Mouse (Mus musculus): Measurements from ENCODE around the gene Tsc1.

Tsc1 gene

DNA sequence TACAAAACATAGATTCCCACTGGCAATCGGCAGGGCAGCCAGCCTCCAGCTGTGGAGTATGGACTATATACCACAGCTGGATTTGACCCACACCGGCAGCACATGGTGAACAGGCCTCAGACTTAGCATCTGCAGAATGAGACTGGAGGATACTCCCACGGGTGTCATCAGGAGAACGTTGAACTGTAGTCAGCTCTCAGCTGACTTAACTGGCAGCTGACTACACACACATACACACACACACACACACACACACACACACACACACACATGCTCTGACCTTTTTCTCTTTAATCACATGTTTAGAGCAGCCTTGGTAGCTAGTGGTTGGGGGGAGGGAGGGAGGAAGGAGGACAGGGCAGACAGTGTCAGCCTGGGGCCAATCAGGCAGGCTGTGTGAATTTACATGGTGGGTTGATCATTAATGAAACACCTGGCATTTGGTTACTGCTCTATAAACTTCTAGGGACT, 11.1 kb upstream of the Tsc1 start:
- H3K4me3 ChIP-seq (replicated peaks; ENCODE audit: low read length) = no peak overlapping the region
- 0 out of 2 replicates have a peak, but pooled peaks cover 5% of the 10 kb centered on the region for H3K4me1 ChIP-seq (replicated peaks; ENCODE audit: low read depth, low read length)
- TF ChIP-seq NANOG (IDR thresholded peaks at IDR 0.05; ENCODE audit: borderline replicate concordance, low read length) = no peak
- no peak for TF ChIP-seq POU5F1 (IDR thresholded peaks at IDR 0.05; ENCODE audit: borderline replicate concordance, low read length)
- TF ChIP-seq CTCF (conservative IDR thresholded peaks at IDR 0.05; ENCODE audit: low read length) = no peak
- H3K27me3 ChIP-seq (ENCODE audit: insufficient read depth, low read length) = peaks cover 15% of the 10 kb centered on the region; the same call in 1 of the 2 replicates
- no peaks in the 10 kb centered on the region for H3K9me3 ChIP-seq (ENCODE audit: low read length)
- no peaks in the 10 kb centered on the region for H3K36me3 ChIP-seq (ENCODE audit: insufficient read depth, low read length)

DNA sequence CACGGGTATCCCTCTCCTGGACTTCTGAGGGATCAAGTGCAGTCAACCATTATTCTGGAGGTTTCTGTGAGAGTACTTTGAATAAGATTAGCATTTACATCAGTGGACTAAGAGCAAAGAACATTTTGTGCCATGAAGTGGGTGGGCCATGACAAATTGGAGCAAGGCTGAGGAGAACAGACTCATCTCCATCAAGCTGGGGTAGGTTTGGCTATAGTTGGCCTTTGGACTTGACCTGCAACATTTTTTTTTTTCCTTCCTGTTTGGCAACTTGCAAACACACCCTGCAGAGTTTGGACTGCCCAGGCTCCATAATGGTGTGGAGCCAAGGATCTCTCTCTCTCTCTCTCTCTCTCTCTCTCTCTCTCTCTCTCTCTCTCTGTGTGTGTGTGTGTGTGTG, 8.4 kb upstream of the Tsc1 start:
- peaks cover 3% of the 10 kb centered on the region for H3K4me1 ChIP-seq (replicated peaks; ENCODE audit: low read depth, low read length)
- no peak for TF ChIP-seq POU5F1 (IDR thresholded peaks at IDR 0.05; ENCODE audit: borderline replicate concordance, low read length)
- TF ChIP-seq NANOG (IDR thresholded peaks at IDR 0.05; ENCODE audit: borderline replicate concordance, low read length) = no peak
- TF ChIP-seq CTCF (conservative IDR thresholded peaks at IDR 0.05; ENCODE audit: low read length) = no peak
- no peaks in the 10 kb centered on the region for H3K9me3 ChIP-seq (ENCODE audit: low read length)
- H3K27me3 ChIP-seq (ENCODE audit: insufficient read depth, low read length) = peaks cover 12% of the 10 kb centered on the region
- H3K4me3 ChIP-seq (replicated peaks; ENCODE audit: low read length) = no peak overlapping the region
- no peaks in the 10 kb centered on the region for H3K36me3 ChIP-seq (ENCODE audit: insufficient read depth, low read length)

DNA sequence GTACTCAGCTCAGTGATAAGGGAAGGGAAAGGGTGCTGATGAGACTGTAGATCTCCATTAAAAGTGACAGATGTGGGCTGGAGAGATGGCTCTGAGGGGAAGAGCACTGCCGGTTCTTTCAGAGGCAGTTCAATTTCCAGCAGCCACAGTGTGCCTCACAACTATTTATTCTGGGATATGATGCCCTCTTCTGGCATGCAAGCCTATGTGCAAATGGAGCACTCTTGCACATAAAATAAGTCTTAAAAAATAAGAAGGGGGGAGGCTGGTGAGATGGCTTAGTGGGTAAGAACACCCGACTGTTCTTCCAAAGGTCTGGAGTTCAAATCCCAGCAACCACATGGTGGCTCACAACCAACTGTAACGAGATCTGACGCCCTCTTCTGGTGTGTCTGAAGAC, 7.9 kb upstream of the Tsc1 start:
- peaks cover 8% of the 10 kb centered on the region for H3K4me1 ChIP-seq (replicated peaks; ENCODE audit: low read depth, low read length)

DNA sequence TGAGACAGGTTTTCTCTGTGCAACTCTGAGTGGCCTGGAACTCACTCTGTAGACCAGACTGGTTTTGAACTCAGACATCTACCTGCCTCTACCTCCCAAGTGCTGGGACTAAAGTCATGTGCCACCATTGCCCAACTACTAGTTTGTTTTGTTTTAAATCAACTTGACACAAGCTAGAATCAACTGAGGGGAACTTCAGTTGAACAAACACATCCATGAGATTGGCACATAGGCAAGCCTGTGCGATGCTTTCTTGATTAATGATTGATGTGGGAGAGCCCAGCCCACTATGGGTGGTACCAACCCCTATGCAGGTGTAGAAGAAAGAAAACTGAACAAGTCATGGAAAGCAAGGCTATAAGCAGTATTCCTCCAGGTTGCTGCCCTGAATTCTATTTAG, 5.8 kb upstream of the Tsc1 start:
- Histone ChIP-seq H3K27me3 (ENCODE audit: insufficient read depth, low read length) (peaks cover 11% of the 10 kb centered on the region), H3K4me1 (replicated peaks; ENCODE audit: low read depth, low read length) (peaks cover 29% of the 10 kb centered on the region), H3K9me3 (ENCODE audit: low read length) (no peaks in the 10 kb centered on the region), H3K36me3 (ENCODE audit: insufficient read depth, low read length) (no peaks in the 10 kb centered on the region), H3K4me3 (replicated peaks; ENCODE audit: low read length) (no peak overlapping the region)
- TF ChIP-seq POU5F1 (IDR thresholded peaks at IDR 0.05; ENCODE audit: borderline replicate concordance, low read length) = no peak
- no peak for TF ChIP-seq CTCF (conservative IDR thresholded peaks at IDR 0.05; ENCODE audit: low read length)
- no peak for TF ChIP-seq NANOG (IDR thresholded peaks at IDR 0.05; ENCODE audit: borderline replicate concordance, low read length)

More for the DNA sequence above, 7.9 kb upstream of the Tsc1 start:
- Histone ChIP-seq H3K4me3 (replicated peaks; ENCODE audit: low read length) (no peak overlapping the region), H3K36me3 (ENCODE audit: insufficient read depth, low read length) (no peaks in the 10 kb centered on the region), H3K27me3 (ENCODE audit: insufficient read depth, low read length) (peaks cover 11% of the 10 kb centered on the region), H3K9me3 (ENCODE audit: low read length) (no peaks in the 10 kb centered on the region)
- TF ChIP-seq CTCF (conservative IDR thresholded peaks at IDR 0.05; ENCODE audit: low read length) (no peak), POU5F1 (IDR thresholded peaks at IDR 0.05; ENCODE audit: borderline replicate concordance, low read length) (no peak), NANOG (IDR thresholded peaks at IDR 0.05; ENCODE audit: borderline replicate concordance, low read length) (no peak)

DNA sequence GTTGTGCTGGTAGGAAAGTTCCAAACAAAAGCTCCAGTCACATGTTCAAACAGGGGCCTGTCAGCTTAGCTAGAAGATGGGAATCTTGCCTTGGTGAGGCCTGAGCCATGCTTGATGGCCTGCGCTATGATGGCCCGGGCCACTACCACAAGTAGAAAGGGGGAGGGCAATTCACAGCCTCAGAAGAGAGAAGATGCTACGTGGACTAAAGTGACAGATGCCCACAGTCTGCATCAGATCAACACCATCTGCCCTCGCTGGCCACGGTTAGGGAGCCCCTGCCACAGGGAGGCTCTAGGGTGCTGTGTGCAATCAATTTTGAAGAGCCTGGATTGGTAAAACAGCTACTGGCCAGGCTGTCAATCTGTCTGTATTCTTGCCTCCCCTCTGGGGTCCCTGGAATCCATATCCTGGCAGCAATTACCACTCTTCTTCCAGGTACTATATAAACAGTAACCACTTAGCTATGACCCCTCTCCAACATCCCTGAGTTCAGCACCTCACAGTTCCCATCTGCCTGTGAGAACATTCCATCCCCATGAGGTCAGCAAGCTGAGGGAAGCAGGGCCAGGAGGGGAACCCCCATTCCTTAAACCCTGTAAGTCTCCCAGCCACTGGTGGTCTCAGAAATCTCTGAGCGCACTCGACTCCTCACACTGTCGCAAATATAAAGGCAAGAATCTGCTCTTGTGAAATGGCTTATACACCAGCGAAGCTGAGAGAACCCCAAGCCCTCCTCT, 3.8 kb upstream of the Tsc1 start:
- Histone ChIP-seq H3K27me3 (ENCODE audit: insufficient read depth, low read length) (peaks cover 5% of the 10 kb centered on the region), H3K36me3 (ENCODE audit: insufficient read depth, low read length) (no peaks in the 10 kb centered on the region), H3K4me1 (replicated peaks; ENCODE audit: low read depth, low read length) (peaks cover 39% of the 10 kb centered on the region), H3K4me3 (replicated peaks; ENCODE audit: low read length) (no peak overlapping the region), H3K9me3 (ENCODE audit: low read length) (no peaks in the 10 kb centered on the region)
- TF ChIP-seq NANOG (IDR thresholded peaks at IDR 0.05; ENCODE audit: borderline replicate concordance, low read length) = no peak

DNA sequence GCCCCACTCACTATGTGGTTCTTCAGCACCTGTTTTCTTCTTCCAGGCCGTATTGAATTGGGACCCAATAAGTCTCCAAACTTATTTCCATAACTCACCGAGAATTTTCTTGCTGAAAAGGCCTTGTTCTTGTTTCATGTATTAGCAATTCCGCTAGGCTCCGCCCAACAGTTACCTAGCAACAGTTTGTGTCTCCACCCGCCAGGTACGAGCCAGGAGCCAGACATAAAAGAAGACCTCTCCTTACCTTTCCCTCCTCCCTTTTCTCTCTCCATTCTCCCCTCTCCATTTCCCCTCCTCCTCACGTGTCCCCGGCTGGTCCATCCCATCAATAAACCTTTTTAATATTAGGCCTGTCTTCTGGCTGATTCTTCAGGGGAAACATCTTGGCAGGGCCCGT, 2.7 kb upstream of the Tsc1 start:
- peak overlapping the region; percentile 60 for H3K4me3 ChIP-seq (replicated peaks; ENCODE audit: low read length)
- H3K4me1 ChIP-seq (replicated peaks; ENCODE audit: low read depth, low read length) = peaks cover 44% of the 10 kb centered on the region
- no peaks in the 10 kb centered on the region for H3K9me3 ChIP-seq (ENCODE audit: low read length)
- TF ChIP-seq POU5F1 (IDR thresholded peaks at IDR 0.05; ENCODE audit: borderline replicate concordance, low read length) (no peak), NANOG (IDR thresholded peaks at IDR 0.05; ENCODE audit: borderline replicate concordance, low read length) (no peak), CTCF (conservative IDR thresholded peaks at IDR 0.05; ENCODE audit: low read length) (no peak)
- peaks cover 5% of the 10 kb centered on the region for H3K27me3 ChIP-seq (ENCODE audit: insufficient read depth, low read length)
- no peaks in the 10 kb centered on the region for H3K36me3 ChIP-seq (ENCODE audit: insufficient read depth, low read length)

DNA sequence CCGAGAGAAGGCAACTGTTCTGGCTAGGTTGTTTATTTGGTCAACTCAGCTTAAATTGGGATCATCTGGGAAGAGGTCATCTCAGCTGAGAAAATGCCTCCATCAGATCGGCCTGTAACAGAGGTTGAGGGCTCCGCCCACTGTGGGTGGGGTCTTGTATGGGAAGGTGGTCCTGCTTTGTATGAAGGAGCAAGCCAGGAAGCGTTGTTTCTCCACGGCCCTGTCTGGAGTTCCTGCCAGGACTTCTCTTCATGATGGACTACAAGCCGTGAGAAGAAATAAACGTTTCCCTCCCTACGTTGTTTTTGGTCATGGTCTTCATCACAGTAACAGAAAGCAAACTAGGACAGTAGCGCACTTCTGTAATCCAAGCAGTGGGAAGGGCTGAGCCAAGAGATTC, 2.1 kb upstream of the Tsc1 start:
- H3K36me3 ChIP-seq (ENCODE audit: insufficient read depth, low read length) = no peaks in the 10 kb centered on the region
- H3K4me1 ChIP-seq (replicated peaks; ENCODE audit: low read depth, low read length) = peaks cover 44% of the 10 kb centered on the region
- H3K9me3 ChIP-seq (ENCODE audit: low read length) = no peaks in the 10 kb centered on the region
- peak overlapping the region; percentile 60 for H3K4me3 ChIP-seq (replicated peaks; ENCODE audit: low read length)
- no peak for TF ChIP-seq NANOG (IDR thresholded peaks at IDR 0.05; ENCODE audit: borderline replicate concordance, low read length)
- TF ChIP-seq POU5F1 (IDR thresholded peaks at IDR 0.05; ENCODE audit: borderline replicate concordance, low read length) = no peak
- TF ChIP-seq CTCF (conservative IDR thresholded peaks at IDR 0.05; ENCODE audit: low read length) = no peak
- peaks cover 3% of the 10 kb centered on the region; the same call in 1 of the 2 replicates for H3K27me3 ChIP-seq (ENCODE audit: insufficient read depth, low read length)

DNA sequence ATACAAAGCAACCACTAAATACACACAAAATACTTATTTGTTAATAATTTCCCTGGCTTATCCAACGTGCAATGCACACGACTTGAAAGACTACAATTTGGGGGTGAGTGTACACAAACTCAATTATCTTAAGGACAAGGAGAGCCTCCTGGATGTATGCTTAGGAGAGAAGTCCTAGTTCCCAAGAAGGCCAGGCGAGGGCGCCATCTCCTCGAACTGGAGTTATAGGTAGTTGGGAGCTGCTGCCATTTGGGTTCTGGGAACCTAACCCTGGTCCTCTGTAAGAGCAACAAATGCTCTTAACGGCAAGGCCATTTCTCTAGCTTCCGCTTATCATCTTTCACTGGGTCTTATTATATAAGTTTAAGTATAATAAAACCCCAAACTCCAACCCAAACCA, 1.2 kb upstream of the Tsc1 start:
- Histone ChIP-seq H3K9me3 (ENCODE audit: low read length) (no peaks in the 10 kb centered on the region), H3K4me1 (replicated peaks; ENCODE audit: low read depth, low read length) (peaks cover 44% of the 10 kb centered on the region), H3K27me3 (ENCODE audit: insufficient read depth, low read length) (peaks cover 3% of the 10 kb centered on the region; the same call in 1 of the 2 replicates), H3K36me3 (ENCODE audit: insufficient read depth, low read length) (no peaks in the 10 kb centered on the region), H3K4me3 (replicated peaks; ENCODE audit: low read length) (no peak overlapping the region)
- TF ChIP-seq POU5F1 (IDR thresholded peaks at IDR 0.05; ENCODE audit: borderline replicate concordance, low read length) = no peak
- peak; percentile 53 for TF ChIP-seq CTCF (conservative IDR thresholded peaks at IDR 0.05; ENCODE audit: low read length)

Data from E14TG2a.4 (cell line).